Mouse (Mus musculus) embryonic facial prominence, embryonic 11.5 days (tissue): Measurements from ENCODE around the gene Zfp955b. TPM values are rescaled to one million over a fixed set of nuclear protein-coding genes. Genes with fewer than 3 reads are reported as not detected.
"Not testable (repeated sequence)": the region's sequence is repeated elsewhere in the genome, so short reads cannot be mapped to it uniquely, and the experiment has no call there.

Source experiments
- ATAC-seq: fragments of 200-750 bp; cut with Nextera tagmentation; replicated peaks from 2 replicates; pipeline ENCODE4 v1.8.0; 2017; ENCODE audit warnings: low read depth; ENCODE audit not compliant: insufficient number of reproducible peaks, low FRiP score, low TSS enrichment
- DNase-seq: peaks from one replicate; pipeline ENCODE4 v3.0.0-alpha.2; 2015; ENCODE audit warnings: low spot score
- H3K27ac ChIP-seq: fragments of 300-500 bp; sonication (generic); replicated peaks from 2 replicates; pipeline ENCODE4 v1.5.1; 2014; ENCODE audit warnings: mild to moderate bottlenecking, low read depth, low read length, control low read depth
- H3K27me3 ChIP-seq: fragments of 300-500 bp; sonication (generic); 2 replicates; pipeline ENCODE4 v1.6.1; 2014; ENCODE audit warnings: mild to moderate bottlenecking, low read length, moderate library complexity, mixed read lengths; ENCODE audit not compliant: control insufficient read depth, insufficient read depth
- H3K36me3 ChIP-seq: fragments of 300-500 bp; sonication (generic); replicated peaks from 2 replicates; pipeline ENCODE4 v1.6.1; 2014; ENCODE audit warnings: low read depth, mild to moderate bottlenecking, low read length, moderate library complexity, mixed read lengths; ENCODE audit not compliant: control insufficient read depth, insufficient read depth
- H3K4me1 ChIP-seq: fragments of 300-500 bp; sonication (generic); 2 replicates; pipeline ENCODE4 v1.6.1; 2014; ENCODE audit warnings: low read length, mixed read lengths; ENCODE audit not compliant: control insufficient read depth, insufficient read depth
- H3K4me2 ChIP-seq: fragments of 300-500 bp; sonication (generic); 2 replicates; pipeline ENCODE4 v1.6.1; 2014; ENCODE audit warnings: low read depth, mild to moderate bottlenecking, control low read depth, low read length, moderate library complexity
- H3K4me3 ChIP-seq: fragments of 300-500 bp; sonication (generic); 2 replicates; pipeline ENCODE4 v1.5.1; 2014; ENCODE audit warnings: low read depth, low read length, control low read depth
- H3K9ac ChIP-seq: fragments of 300-500 bp; sonication (generic); replicated peaks from 2 replicates; pipeline ENCODE4 v1.6.1; 2014; ENCODE audit warnings: mild to moderate bottlenecking, control low read depth, low read length
- H3K9me3 ChIP-seq: fragments of 300-500 bp; sonication (generic); replicated peaks from 2 replicates; pipeline ENCODE4 v1.6.1; 2016; ENCODE audit warnings: mild to moderate bottlenecking, low read length, inconsistent platforms, mixed read lengths; ENCODE audit not compliant: control insufficient read depth
- WGBS: fragments of 180-500 bp; shearing (Covaris S2); extraction: QIAGEN DNeasy Blood & Tissue Kit; methylation state at CpG from one replicate; pipeline ENCODE4 v1.1.7; 2014; 5-methylcytosine and 5-hydroxymethylcytosine counted together
- polyA plus RNA-seq: library from polyadenylated mRNA; unstranded; fragments of >200 nt; fragmentation: Nextera tagmentation; extraction: Ambion mirVana; gene quantifications from 2 replicates; pipeline ENCODE4 v1.2.1, GENCODE M21; 2014

The Zfp955b gene
- polyA plus RNA-seq, result 9.3 and 9.7 TPM in 2 replicates

GRCm38 (mm10) chr17:33289039-33289875 lies at the start of gene Zfp955b:
Gene Zfp955b (plus strand): TSS chr17:33289544.
- DNase-seq, H3K9me3 ChIP-seq, H3K4me2 ChIP-seq, H3K4me3 ChIP-seq, H3K27ac ChIP-seq, H3K9ac ChIP-seq, H3K27me3 ChIP-seq, H3K4me1 ChIP-seq, H3K36me3 ChIP-seq: not testable (repeated sequence)
- no CpG with 5 or more reads among the region's 25 CpGs for WGBS
- peak; percentile 98 for ATAC-seq

- H3K27ac ChIP-seq, H3K9ac ChIP-seq, H3K4me3 ChIP-seq, DNase-seq, H3K9me3 ChIP-seq, H3K4me1 ChIP-seq, H3K27me3 ChIP-seq, H3K4me2 ChIP-seq, H3K36me3 ChIP-seq: not testable (repeated sequence)
- peak; percentile 97 for ATAC-seq
- 42% methylated on average over 1 of the region's 34 CpGs for WGBS
Measured at GRCm38 (mm10) chr17:33254530-33255318, 34.6 kb upstream of the Zfp955b start, which contains the start of gene Zfp955a. Gene Zfp955a (minus strand): TSS chr17:33255145.

GRCm38 (mm10) chr17:33255319-33255657 lies 34.1 kb upstream of the Zfp955b start:
- H3K27me3 ChIP-seq, H3K9ac ChIP-seq, H3K4me1 ChIP-seq, H3K36me3 ChIP-seq, H3K4me2 ChIP-seq, H3K4me3 ChIP-seq, ATAC-seq, DNase-seq, H3K9me3 ChIP-seq, H3K27ac ChIP-seq: not testable (repeated sequence)
- WGBS, result no CpG with 5 or more reads among the region's 2 CpGs

- no peak within 1 kb of the TSS for H3K27ac ChIP-seq
- DNase-seq (no peak), ATAC-seq (no peak)
- no peak within 1 kb of the TSS for H3K9ac ChIP-seq
- H3K9me3 ChIP-seq, result no peaks in the 10 kb centered on the region
- H3K27me3 ChIP-seq, result no peaks in the 10 kb centered on the region
- no peak within 1 kb of the TSS for H3K4me2 ChIP-seq
- H3K4me3 ChIP-seq, result no peak within 1 kb of the TSS
- H3K36me3 ChIP-seq, result no peaks in the 10 kb centered on the region
- WGBS, result 77% methylated on average over 1 of the region's 1 CpGs
- no peaks in the 10 kb centered on the region for H3K4me1 ChIP-seq
Measured at GRCm38 (mm10) chr17:33264376-33264775, 25.0 kb upstream of the Zfp955b start, which contains the start of gene Olfr63. Gene Olfr63 (plus strand): TSS chr17:33264676.

GRCm38 (mm10) chr17:33268907-33269306 lies 20.4 kb upstream of the Zfp955b start:
- H3K9ac ChIP-seq, result no peak overlapping the region
- H3K36me3 ChIP-seq, result no peaks in the 10 kb centered on the region
- no peaks in the 10 kb centered on the region for H3K9me3 ChIP-seq
- DNase-seq (no peak), ATAC-seq (no peak)
- no peak overlapping the region for H3K4me2 ChIP-seq
- 90% methylated on average over 9 of the region's 9 CpGs for WGBS
- no peak overlapping the region for H3K4me3 ChIP-seq
- H3K27ac ChIP-seq, result no peak overlapping the region
- H3K27me3 ChIP-seq, result no peaks in the 10 kb centered on the region
- H3K4me1 ChIP-seq, result no peaks in the 10 kb centered on the region

GRCm38 (mm10) chr17:33289876-33290149 lies 469 bp downstream of the Zfp955b start:
- H3K4me1 ChIP-seq, H3K4me2 ChIP-seq, H3K27ac ChIP-seq, DNase-seq, H3K36me3 ChIP-seq, H3K4me3 ChIP-seq, H3K9ac ChIP-seq, H3K27me3 ChIP-seq, H3K9me3 ChIP-seq: not testable (repeated sequence)
- peak; percentile 50; the same call in 1 of the 2 replicates for ATAC-seq
- WGBS, result no CpG with 5 or more reads among the region's 9 CpGs

- Histone ChIP-seq H3K9ac (no peak overlapping the region), H3K4me2 (no peak overlapping the region), H3K36me3 (no peaks in the 10 kb centered on the region), H3K4me1 (no peaks in the 10 kb centered on the region), H3K27ac (no peak overlapping the region), H3K4me3 (no peak overlapping the region), H3K27me3 (no peaks in the 10 kb centered on the region), H3K9me3 (no peaks in the 10 kb centered on the region)
- WGBS, result 97% methylated on average over 1 of the region's 1 CpGs
- DNase-seq (no peak), ATAC-seq (no peak)
Measured at GRCm38 (mm10) chr17:33352981-33353380, 63.6 kb downstream of the Zfp955b start.
